Mouse (Mus musculus): ENCODE data around the gene Cln5. TPM values are rescaled to one million over a fixed set of nuclear protein-coding genes. Genes with fewer than 3 reads are reported as not detected.

Cln5 gene
- polyA plus RNA-seq, 1 experiment: 24.9 TPM

DNA sequence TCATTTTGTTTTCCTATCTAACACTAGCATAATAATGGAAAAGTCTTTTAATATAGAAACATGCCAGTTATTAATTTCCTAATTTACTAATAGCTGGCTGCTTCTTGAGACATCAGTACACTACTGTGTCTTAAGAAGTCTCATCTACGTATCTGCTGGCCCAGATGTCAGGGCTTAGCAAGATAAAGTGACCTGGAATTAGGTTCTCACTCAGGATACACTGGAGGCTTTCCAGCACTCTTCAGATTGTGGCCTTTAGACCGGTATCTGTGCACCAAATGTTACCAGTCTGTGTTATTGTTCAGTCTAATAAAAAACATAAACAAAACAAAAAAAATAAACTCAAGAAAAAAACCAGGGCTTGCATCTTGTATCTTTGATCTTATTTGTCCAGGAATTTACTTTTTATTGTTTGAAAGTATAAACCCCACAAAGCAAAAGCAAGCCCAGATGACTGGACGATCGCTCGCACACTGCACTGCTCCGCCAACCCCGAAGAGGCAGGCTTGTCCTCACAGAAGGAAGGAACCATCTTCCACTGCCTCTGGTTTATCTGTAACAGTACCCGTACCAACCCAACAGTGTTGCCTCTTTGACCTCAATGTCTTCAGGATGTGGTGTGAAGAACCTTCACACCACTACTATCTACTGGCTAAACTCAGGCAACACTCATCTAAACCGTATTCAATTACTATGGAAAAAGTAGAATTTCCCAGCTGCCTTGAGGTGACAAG is 7.4 kb downstream of the Cln5 start:
- Histone ChIP-seq H3K27ac (ENCODE audit: insufficient read depth, low read depth, low read length) (no peak overlapping the region), H3K4me3 (ENCODE audit: insufficient read depth, low read depth, low read length) (no peak overlapping the region), H3K36me3 (ENCODE audit: control insufficient read depth, insufficient read depth, low read length) (peaks cover 6% of the 10 kb centered on the region), H3K4me1 (ENCODE audit: control insufficient read depth, insufficient read depth, low read length) (no peaks in the 10 kb centered on the region), H3K27me3 (replicated peaks; ENCODE audit: control insufficient read depth, insufficient read depth, low read length) (no peaks in the 10 kb centered on the region)
- no peak for DNase-seq
- TF ChIP-seq POLR2A (IDR thresholded peaks at IDR 0.05; ENCODE audit: low read depth, low read length) (no peak), CTCF (conservative IDR thresholded peaks at IDR 0.05; ENCODE audit: insufficient read depth, insufficient read length, low read depth, low read length) (no peak)
- 85% methylated on average over 9 of the region's 9 CpGs for WGBS

DNA sequence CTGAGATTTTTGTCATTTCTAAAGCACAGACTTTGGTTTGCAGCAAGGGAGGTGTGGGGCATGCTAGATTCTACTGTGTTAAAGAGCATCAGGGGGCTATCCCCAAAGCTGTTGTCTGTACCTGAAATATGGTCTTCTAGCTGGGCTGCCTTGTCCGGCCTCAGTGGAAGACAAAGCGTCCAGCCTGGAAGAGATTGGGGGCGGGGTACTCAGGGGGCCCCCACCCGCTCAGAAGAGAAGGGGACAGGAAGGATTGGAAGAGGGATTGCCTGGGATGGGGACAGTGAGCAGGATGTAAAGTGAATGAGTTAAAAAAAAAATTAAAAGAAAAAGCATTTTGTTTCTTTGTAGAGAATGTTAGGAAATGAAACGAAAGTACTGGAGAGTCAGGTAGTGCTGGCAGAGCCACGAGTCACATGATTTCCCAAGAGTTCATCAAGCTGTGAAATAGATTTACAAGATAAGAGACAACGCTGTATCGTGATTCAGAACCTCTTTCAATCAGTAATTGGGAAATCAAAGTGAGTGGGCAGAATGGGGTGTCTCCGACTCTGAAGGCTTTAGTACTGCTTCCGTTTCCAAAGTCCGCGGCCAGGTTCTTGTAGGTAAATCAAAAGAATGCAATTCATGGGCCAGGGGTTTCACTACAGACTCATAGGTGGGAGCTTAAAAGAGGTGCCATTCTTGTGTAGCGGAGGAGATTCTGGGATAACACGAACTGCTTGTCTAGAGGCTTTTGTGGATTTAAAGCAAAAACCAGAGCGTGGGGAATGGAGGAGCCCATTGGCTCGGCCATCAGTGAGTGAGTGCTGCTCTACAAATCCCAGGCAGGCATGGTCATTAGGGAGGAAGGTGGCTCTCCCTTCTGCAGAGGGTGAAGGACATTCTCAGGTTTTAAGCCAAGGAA is 8.2 kb downstream of the Cln5 start:
- Histone ChIP-seq H3K27me3 (replicated peaks; ENCODE audit: control insufficient read depth, insufficient read depth, low read length) (no peaks in the 10 kb centered on the region), H3K27ac (ENCODE audit: insufficient read depth, low read depth, low read length) (no peak overlapping the region), H3K4me3 (ENCODE audit: insufficient read depth, low read depth, low read length) (no peak overlapping the region), H3K36me3 (ENCODE audit: control insufficient read depth, insufficient read depth, low read length) (peaks cover 8% of the 10 kb centered on the region), H3K4me1 (ENCODE audit: control insufficient read depth, insufficient read depth, low read length) (no peaks in the 10 kb centered on the region)
- DNase-seq: no peak
- 77% methylated on average over 16 of the region's 16 CpGs for WGBS
- no peak for TF ChIP-seq POLR2A (IDR thresholded peaks at IDR 0.05; ENCODE audit: low read depth, low read length)
- TF ChIP-seq CTCF (conservative IDR thresholded peaks at IDR 0.05; ENCODE audit: insufficient read depth, insufficient read length, low read depth, low read length): no peak

DNA sequence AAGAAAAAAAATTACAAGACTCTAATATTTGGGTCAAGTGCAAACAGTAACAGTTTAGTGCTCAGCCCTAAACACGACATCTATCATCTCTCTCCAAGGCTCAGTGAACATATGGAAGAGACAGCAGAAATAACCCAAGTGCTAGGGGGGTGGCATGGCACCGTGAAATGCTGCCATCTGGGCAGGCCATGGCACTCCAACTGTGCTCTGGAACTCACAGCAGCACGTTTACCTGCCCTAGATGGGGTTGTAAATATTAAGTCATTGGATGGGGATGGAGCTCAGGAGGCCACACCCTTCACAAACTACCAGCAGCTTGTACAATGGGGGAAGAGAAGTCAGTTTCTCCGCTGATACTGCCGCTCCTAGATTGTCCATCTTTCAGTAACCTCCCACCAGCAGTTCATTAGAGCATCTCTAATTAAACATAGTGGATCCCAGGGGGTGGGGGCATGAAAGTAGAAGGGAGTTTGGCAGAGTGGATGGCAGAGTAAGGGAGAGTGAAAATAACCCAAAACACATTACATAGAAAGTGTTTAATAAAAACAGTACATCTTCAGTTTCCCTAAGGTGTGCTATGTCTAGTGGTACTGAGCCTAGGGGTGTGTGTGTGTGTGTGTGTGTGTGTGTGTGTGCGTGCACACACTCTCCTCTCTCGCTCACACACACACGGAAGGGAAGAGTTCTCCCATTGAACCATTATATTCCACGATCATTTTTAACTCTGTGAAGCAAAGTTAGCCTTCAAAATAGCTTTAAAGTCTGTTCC is 9.4 kb downstream of the Cln5 start:
- no peak for DNase-seq
- Histone ChIP-seq H3K36me3 (ENCODE audit: control insufficient read depth, insufficient read depth, low read length) (peaks cover 8% of the 10 kb centered on the region), H3K4me3 (ENCODE audit: insufficient read depth, low read depth, low read length) (no peak overlapping the region), H3K27me3 (replicated peaks; ENCODE audit: control insufficient read depth, insufficient read depth, low read length) (no peaks in the 10 kb centered on the region), H3K27ac (ENCODE audit: insufficient read depth, low read depth, low read length) (no peak overlapping the region), H3K4me1 (ENCODE audit: control insufficient read depth, insufficient read depth, low read length) (no peaks in the 10 kb centered on the region)
- no peak for TF ChIP-seq CTCF (conservative IDR thresholded peaks at IDR 0.05; ENCODE audit: insufficient read depth, insufficient read length, low read depth, low read length)
- TF ChIP-seq POLR2A (IDR thresholded peaks at IDR 0.05; ENCODE audit: low read depth, low read length): no peak
- WGBS: 74% methylated on average over 9 of the region's 9 CpGs

DNA sequence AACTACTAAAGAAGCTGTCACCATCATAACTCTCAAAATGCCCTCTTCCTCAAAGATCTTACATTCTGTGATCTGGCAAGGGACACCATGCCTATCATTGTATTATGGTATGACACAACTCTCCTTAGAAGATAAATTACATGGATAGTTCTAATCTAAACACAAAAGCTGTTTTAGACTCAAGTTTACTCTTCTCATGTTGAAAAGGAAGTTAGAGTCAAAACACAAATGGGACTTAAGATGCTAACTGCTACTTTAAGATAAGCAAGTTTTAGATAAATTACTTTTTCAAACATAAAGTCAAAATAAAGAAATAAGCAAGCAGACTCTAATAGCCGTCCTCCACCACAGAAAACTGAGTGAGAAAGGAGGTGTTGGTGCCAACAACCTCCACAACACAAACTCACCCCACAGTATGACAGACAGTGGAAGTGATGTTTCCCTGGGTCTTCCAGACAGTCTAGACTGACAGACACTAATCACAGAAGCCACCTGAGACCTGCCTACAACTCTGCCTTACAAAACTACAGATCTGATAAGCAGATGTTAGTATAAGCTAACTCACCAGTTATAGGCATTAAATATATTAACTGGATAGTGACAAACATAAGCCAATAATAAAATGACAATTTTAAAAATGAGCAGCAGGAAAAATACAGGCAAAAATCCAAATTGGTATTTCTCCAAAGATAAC is 16.0 kb downstream of the Cln5 start:
- no peak for DNase-seq
- no peaks in the 10 kb centered on the region for H3K4me1 ChIP-seq (ENCODE audit: control insufficient read depth, insufficient read depth, low read length)
- no peak overlapping the region for H3K4me3 ChIP-seq (ENCODE audit: insufficient read depth, low read depth, low read length)
- WGBS: 67% methylated on average over 1 of the region's 1 CpGs
- no peak for TF ChIP-seq POLR2A (IDR thresholded peaks at IDR 0.05; ENCODE audit: low read depth, low read length)
- no peak for TF ChIP-seq CTCF (conservative IDR thresholded peaks at IDR 0.05; ENCODE audit: insufficient read depth, insufficient read length, low read depth, low read length)
- H3K27me3 ChIP-seq (replicated peaks; ENCODE audit: control insufficient read depth, insufficient read depth, low read length): no peaks in the 10 kb centered on the region
- no peak overlapping the region for H3K27ac ChIP-seq (ENCODE audit: insufficient read depth, low read depth, low read length)
- peaks cover 8% of the 10 kb centered on the region for H3K36me3 ChIP-seq (ENCODE audit: control insufficient read depth, insufficient read depth, low read length)

DNA sequence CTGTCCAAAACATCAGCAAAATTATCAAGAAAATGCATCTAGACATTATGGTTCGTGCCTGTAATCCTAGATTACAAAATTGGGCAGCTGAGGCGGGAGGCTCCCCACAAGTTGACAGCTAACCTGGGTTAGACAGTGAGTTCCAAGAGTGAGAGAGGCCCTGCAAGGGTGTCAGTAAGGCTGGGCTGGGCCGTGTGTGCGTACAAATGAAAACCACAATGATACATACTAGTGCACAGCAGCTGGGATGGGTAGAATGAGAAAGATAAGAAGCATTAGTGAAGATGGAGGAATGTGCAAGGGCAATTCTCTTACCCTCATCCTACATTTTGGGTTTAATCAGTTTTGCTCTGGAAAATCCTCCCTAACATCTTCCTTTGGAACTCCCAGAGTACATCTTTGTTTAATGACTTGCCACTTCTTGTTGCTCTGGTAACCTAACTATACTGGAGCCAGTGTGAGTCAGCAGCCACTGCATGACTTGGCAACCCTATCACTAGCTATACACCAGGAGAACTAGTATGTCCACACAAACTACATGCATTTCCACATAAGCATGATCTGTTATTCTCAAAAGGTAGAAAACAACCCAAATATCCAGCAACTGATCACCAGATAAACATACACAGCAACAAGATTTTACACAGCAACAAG is 16.8 kb downstream of the Cln5 start:
- 94% methylated on average over 4 of the region's 4 CpGs for WGBS
- Histone ChIP-seq H3K4me1 (ENCODE audit: control insufficient read depth, insufficient read depth, low read length) (no peaks in the 10 kb centered on the region), H3K27ac (ENCODE audit: insufficient read depth, low read depth, low read length) (no peak overlapping the region), H3K4me3 (ENCODE audit: insufficient read depth, low read depth, low read length) (no peak overlapping the region), H3K36me3 (ENCODE audit: control insufficient read depth, insufficient read depth, low read length) (peaks cover 5% of the 10 kb centered on the region), H3K27me3 (replicated peaks; ENCODE audit: control insufficient read depth, insufficient read depth, low read length) (no peaks in the 10 kb centered on the region)
- DNase-seq: no peak
- TF ChIP-seq CTCF (conservative IDR thresholded peaks at IDR 0.05; ENCODE audit: insufficient read depth, insufficient read length, low read depth, low read length): no peak
- TF ChIP-seq POLR2A (IDR thresholded peaks at IDR 0.05; ENCODE audit: low read depth, low read length): no peak

DNA sequence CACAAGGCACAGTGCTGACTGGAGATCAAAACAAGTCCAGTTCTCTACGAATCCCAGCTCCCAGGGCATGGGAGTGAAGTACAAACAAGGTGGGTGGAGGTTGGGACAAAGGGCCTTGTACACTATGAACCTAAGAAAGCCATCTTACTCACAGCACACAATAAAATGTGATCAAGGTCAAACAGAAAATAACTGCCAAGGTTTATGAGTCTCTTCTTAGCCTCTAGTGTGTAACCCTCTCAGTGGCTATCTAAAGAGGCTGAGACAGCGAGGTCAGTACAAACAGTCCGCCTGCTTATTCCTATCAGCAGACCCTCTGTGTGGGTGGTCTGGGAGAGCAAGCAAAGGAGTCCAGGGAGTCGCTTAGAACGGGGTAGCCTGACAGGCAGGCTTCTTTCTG is 17.8 kb downstream of the Cln5 start:
- no peak for DNase-seq
- H3K27me3 ChIP-seq (replicated peaks; ENCODE audit: control insufficient read depth, insufficient read depth, low read length): no peaks in the 10 kb centered on the region
- WGBS: 76% methylated on average over 5 of the region's 5 CpGs
- H3K4me3 ChIP-seq (ENCODE audit: insufficient read depth, low read depth, low read length): no peak overlapping the region
- H3K36me3 ChIP-seq (ENCODE audit: control insufficient read depth, insufficient read depth, low read length): peaks cover 4% of the 10 kb centered on the region
- H3K27ac ChIP-seq (ENCODE audit: insufficient read depth, low read depth, low read length): no peak overlapping the region
- H3K4me1 ChIP-seq (ENCODE audit: control insufficient read depth, insufficient read depth, low read length): no peaks in the 10 kb centered on the region; the same call in 1 of the 2 replicates
- TF ChIP-seq POLR2A (IDR thresholded peaks at IDR 0.05; ENCODE audit: low read depth, low read length) (no peak), CTCF (conservative IDR thresholded peaks at IDR 0.05; ENCODE audit: insufficient read depth, insufficient read length, low read depth, low read length) (no peak)

Measured in kidney, adult 2 months (tissue).